Mouse (Mus musculus) C2C12 (cell line): ENCODE data around the gene Dido1.

Experiments used
- CEBPB ChIP-seq: IDR thresholded peaks from one replicate; pipeline ENCODE4 v1.6.1; 2011; ENCODE audit warnings: low read depth, mild to moderate bottlenecking, control low read depth, moderate library complexity
- CTCF ChIP-seq: IDR thresholded peaks from one replicate; pipeline ENCODE4 v1.5.1; 2011; ENCODE audit not compliant: control insufficient read depth, insufficient read depth, insufficient read length
- FOSL1 ChIP-seq: IDR thresholded peaks from one replicate; pipeline ENCODE4 v1.8.0; 2011; ENCODE audit warnings: mild to moderate bottlenecking, low read length; ENCODE audit not compliant: poor library complexity, insufficient read depth, severe bottlenecking
- MAX ChIP-seq: IDR thresholded peaks from one replicate; pipeline ENCODE4 v1.6.1; 2011; ENCODE audit warnings: mild to moderate bottlenecking, control low read depth
- MYOD1 ChIP-seq: IDR thresholded peaks from one replicate; pipeline ENCODE4 v1.6.1; 2011; ENCODE audit warnings: low read depth; ENCODE audit not compliant: control insufficient read depth, insufficient read length
- MYOG ChIP-seq: IDR thresholded peaks from one replicate; pipeline ENCODE4 v1.6.1; 2011; ENCODE audit not compliant: control insufficient read depth, insufficient read length; ENCODE audit errors: extremely low read depth
- USF1 ChIP-seq: IDR thresholded peaks from one replicate; pipeline ENCODE4 v1.6.1; 2011; ENCODE audit warnings: low read depth, mild to moderate bottlenecking, control low read depth, moderate library complexity

GRCm38 (mm10) chr2:180723865-180724264, 14.1 kb upstream of the Dido1 start:
- TF ChIP-seq CTCF (no peak), CEBPB (no peak), MAX (no peak), USF1 (no peak), MYOD1 (no peak), FOSL1 (no peak), MYOG (no peak)
